Mouse (Mus musculus): ENCODE measurements around the gene Tppp3.

DNA sequence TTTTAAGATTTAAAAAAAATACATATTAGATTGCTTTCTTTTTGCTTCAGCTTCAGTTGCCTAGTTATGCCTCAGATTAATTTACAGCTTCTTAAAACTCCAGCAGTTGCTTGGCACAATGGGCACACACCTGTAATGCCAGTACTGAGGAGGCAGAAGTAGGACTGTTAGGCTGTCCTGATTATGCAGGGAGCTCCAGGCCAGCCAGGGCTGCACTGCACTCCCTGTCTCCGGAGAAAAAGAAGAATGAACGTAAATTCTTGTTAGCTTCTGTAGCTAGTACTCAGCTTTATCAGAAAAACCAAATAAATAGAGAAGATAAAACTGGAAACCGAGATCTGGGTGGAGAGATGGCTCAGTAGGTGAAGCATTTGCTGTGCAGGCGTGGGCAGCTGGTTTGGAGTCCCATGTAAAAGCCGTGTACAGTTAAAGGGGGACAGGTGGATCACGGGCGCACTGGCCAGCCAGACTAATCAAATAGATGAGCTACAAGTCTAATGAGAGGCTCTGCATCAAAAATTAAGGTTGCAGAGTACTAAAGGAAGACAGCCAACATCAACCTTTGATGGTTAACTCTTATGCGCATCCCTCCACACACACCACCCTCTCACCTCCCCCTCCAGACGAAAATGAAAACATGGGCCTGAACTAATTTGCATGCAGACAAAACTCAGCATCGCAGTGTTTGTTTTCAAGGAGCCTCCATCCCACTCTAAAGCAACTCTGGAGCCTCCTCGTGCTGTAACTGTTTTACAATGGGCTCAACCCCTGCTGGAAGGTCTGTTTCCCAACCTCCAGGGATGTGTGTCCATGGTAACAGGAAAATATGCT, 25.8 kb downstream of the Tppp3 start:
- TF ChIP-seq CTCF (IDR thresholded peaks at IDR 0.05; ENCODE audit: control insufficient read depth, insufficient read depth, low read length), result no peak
- TF ChIP-seq POLR2A (IDR thresholded peaks at IDR 0.05; ENCODE audit: borderline replicate concordance, control insufficient read depth, low read depth, low read length), result no peak

All from bone marrow, adult 2 months (tissue).